Mouse (Mus musculus) small intestine, adult 2 months (tissue): ENCODE data around the gene Utrn.

Source experiments
- CTCF ChIP-seq: fragments of 200-500 bp; IDR thresholded peaks from 2 replicates; pipeline ENCODE4 v1.5.1; 2012; ENCODE audit warnings: low read depth, mild to moderate bottlenecking, control low read depth, inconsistent platforms, low read length, moderate library complexity, mixed read lengths; ENCODE audit not compliant: insufficient replicate concordance, insufficient read length; ENCODE audit errors: extremely low read depth
- POLR2A ChIP-seq: fragments of 200-500 bp; IDR thresholded peaks from 2 replicates; pipeline ENCODE4 v1.6.1; 2012; ENCODE audit warnings: low read depth, mild to moderate bottlenecking, control low read depth, inconsistent platforms, low read length, moderate library complexity

GRCm38 (mm10) chr10:12788529-12788928, 80.6 kb downstream of the Utrn start:
- no peak for TF ChIP-seq CTCF
- TF ChIP-seq POLR2A: no peak
